Mouse (Mus musculus): ENCODE results near the gene Mob3b.

GRCm38 (mm10) chr4:35063146-35063719 is 94.1 kb downstream of the Mob3b start:
- TF ChIP-seq CTCF (conservative IDR thresholded peaks at IDR 0.05; ENCODE audit: low read length) (no peak), NANOG (IDR thresholded peaks at IDR 0.05; ENCODE audit: borderline replicate concordance, low read length) (peak; percentile 66; the same call in 1 of the 2 replicates), POU5F1 (IDR thresholded peaks at IDR 0.05; ENCODE audit: borderline replicate concordance, low read length) (no peak)
